Mouse (Mus musculus) right cerebral cortex, postnatal 10 days (tissue): Measurements from ENCODE around the gene Wbp1l.

ENCODE experiments used
- DNase-seq, 2 experiments: peaks; one replicate each; pipeline ENCODE4 v3.0.0; 2021; ENCODE audit warnings: low spot score in 2 of 2

The Wbp1l gene

GRCm38 (mm10) chr19:46701156-46701555, 102.3 kb downstream of the Wbp1l start:
- DNase-seq = no peak

- DNase-seq = no peak
These were observed 107.1 kb downstream of the Wbp1l start for GRCm38 (mm10) chr19:46705779-46706495.

GRCm38 (mm10) chr19:46706540-46707295, 107.8 kb downstream of the Wbp1l start:
- no peak for DNase-seq
